Mouse (Mus musculus) urinary bladder, adult 2 months (tissue): Measurements from ENCODE around the gene Stat6. TPM values are rescaled to one million over a fixed set of nuclear protein-coding genes. Genes with fewer than 3 reads are reported as not detected.

Experiments used
- polyA plus RNA-seq: library from polyadenylated mRNA; depleted of rRNA; stranded (reverse); fragments of >200 nt; gene quantifications from 2 replicates; pipeline ENCODE4 v1.2.3, GENCODE M21; 2012; rRNA removed

Gene Stat6
- polyA plus RNA-seq, 1 experiment, result 78.1 TPM

Other genes with a start within 250 kb of the Stat6 start
- 2.3 and 4.3 TPM in 2 replicates for gene Stac3, start 141.3 kb upstream of the Stat6 start, polyA plus RNA-seq
- 21.2 and 32.1 TPM in 2 replicates for gene Ndufa4l2, start 128.0 kb upstream of the Stat6 start, polyA plus RNA-seq
- 58.7 and 63.9 TPM in 2 replicates for gene Shmt2, start 120.5 kb upstream of the Stat6 start, polyA plus RNA-seq
- 0.04 and 0.07 TPM in 2 replicates for gene Nxph4, start 108.4 kb upstream of the Stat6 start, polyA plus RNA-seq
- gene Lrp1, start 21.8 kb upstream of the Stat6 start, polyA plus RNA-seq, result 242 and 366 TPM in 2 replicates
- gene Nemp1, start 23.9 kb downstream of the Stat6 start, polyA plus RNA-seq, result 8.3 and 9.1 TPM in 2 replicates
- gene Nab2, start 25.6 kb downstream of the Stat6 start, polyA plus RNA-seq, result 27.5 and 29.1 TPM in 2 replicates
- gene Myo1a, start 62.2 kb downstream of the Stat6 start, polyA plus RNA-seq, result 0.22 and 0.39 TPM in 2 replicates
- gene Tac2, start 81.5 kb downstream of the Stat6 start, polyA plus RNA-seq, result not detected in 2 replicates
- gene Zbtb39, start 96.6 kb downstream of the Stat6 start, polyA plus RNA-seq, result 6.1 and 7.6 TPM in 2 replicates
- 1.2 and 1.8 TPM in 2 replicates for gene Gpr182, start 108.7 kb downstream of the Stat6 start, polyA plus RNA-seq
- gene Rdh1, start 116.7 kb downstream of the Stat6 start, polyA plus RNA-seq, result 0.03 and 0.09 TPM in 2 replicates
- 0.11 TPM in 1 of 2 replicates, not detected in the other for gene Rdh16f1, start 116.8 kb downstream of the Stat6 start, polyA plus RNA-seq
- gene Rdh9, start 133.4 kb downstream of the Stat6 start, polyA plus RNA-seq, result 0.29 and 0.46 TPM in 2 replicates
- not detected in 2 replicates for gene Rdh16, start 158.2 kb downstream of the Stat6 start, polyA plus RNA-seq
- not detected in 2 replicates for gene Rdh19, start 206.9 kb downstream of the Stat6 start, polyA plus RNA-seq
- not detected in 2 replicates for gene Rdh16f2, start 223.5 kb downstream of the Stat6 start, polyA plus RNA-seq
- 0.10 TPM in 1 of 2 replicates, not detected in the other for gene Rdh7, start 245.8 kb downstream of the Stat6 start, polyA plus RNA-seq